Mouse (Mus musculus) MN1 (cell line): Measurements from ENCODE around the gene Fthl17e.
"Not testable (repeated sequence)": the region's sequence is repeated elsewhere in the genome, so short reads cannot be mapped to it uniquely, and the experiment has no call there.

Source experiments
- DNase-seq: peaks from one replicate; pipeline ENCODE4 v3.0.0-alpha.2; 2016; ENCODE audit warnings: low spot score

The Fthl17e gene

GRCm38 (mm10) chrX:9033193-9033592 is at the start of gene Fthl17e:
TSS of gene Fthl17e (plus strand) at chrX:9033493.
- not testable (repeated sequence) for DNase-seq

- not testable (repeated sequence) for DNase-seq
These were observed 46.6 kb upstream of the Fthl17e start, which contains the start of gene Fthl17d for GRCm38 (mm10) chrX:8986655-8987054. TSS of gene Fthl17d (minus strand) at chrX:8986755.

GRCm38 (mm10) chrX:9016079-9016478 is 17.2 kb upstream of the Fthl17e start:
- DNase-seq = no peak

- DNase-seq = no peak
These were observed 13.8 kb upstream of the Fthl17e start for GRCm38 (mm10) chrX:9019481-9019880.

- DNase-seq = not testable (repeated sequence)
These were observed 8.3 kb downstream of the Fthl17e start for GRCm38 (mm10) chrX:9041611-9042010.

- DNase-seq = not testable (repeated sequence)
These were observed 27.7 kb downstream of the Fthl17e start for GRCm38 (mm10) chrX:9060952-9061351.

GRCm38 (mm10) chrX:9062101-9062500 is 28.8 kb downstream of the Fthl17e start:
- DNase-seq = no peak

- not testable (repeated sequence) for DNase-seq
These were observed 29.4 kb downstream of the Fthl17e start, which contains the start of gene Fthl17f for GRCm38 (mm10) chrX:9062715-9063114. TSS of gene Fthl17f (plus strand) at chrX:9063015.

- DNase-seq = not testable (repeated sequence)
These were observed 44.4 kb downstream of the Fthl17e start for GRCm38 (mm10) chrX:9077699-9078098.
